Mouse (Mus musculus) limb, embryonic 14.5 days (tissue): Measurements from ENCODE around the gene Kif13a. TPM values are rescaled to one million over a fixed set of nuclear protein-coding genes. Genes with fewer than 3 reads are reported as not detected.

Experiments used
- ATAC-seq: fragments of 200-750 bp; cut with Nextera tagmentation; 2 replicates; pipeline ENCODE4 v1.8.0; 2017; ENCODE audit warnings: low read depth, moderate number of reproducible peaks, moderate TSS enrichment; ENCODE audit not compliant: low FRiP score
- DNase-seq: peaks from one replicate; pipeline ENCODE4 v3.0.0-alpha.2; 2015; ENCODE audit warnings: low spot score
- H3K27ac ChIP-seq: fragments of 300-500 bp; sonication (generic); replicated peaks from 2 replicates; pipeline ENCODE4 v1.5.1; 2014; ENCODE audit warnings: low read depth, mild to moderate bottlenecking, low read length, moderate library complexity, mixed read lengths
- H3K27me3 ChIP-seq: fragments of 300-500 bp; sonication (generic); 2 replicates; pipeline ENCODE4 v1.6.1; 2014; ENCODE audit warnings: low read length, mixed read lengths; ENCODE audit not compliant: control insufficient read depth, insufficient read depth
- H3K36me3 ChIP-seq: fragments of 300-500 bp; sonication (generic); 2 replicates; pipeline ENCODE4 v1.6.1; 2014; ENCODE audit warnings: mild to moderate bottlenecking, low read length, moderate library complexity, mixed read lengths; ENCODE audit not compliant: control insufficient read depth, insufficient read depth
- H3K4me1 ChIP-seq: fragments of 300-500 bp; sonication (generic); 2 replicates; pipeline ENCODE4 v1.6.1; 2014; ENCODE audit warnings: antibody characterized with exemption, low read length, mixed read lengths; ENCODE audit not compliant: control insufficient read depth, insufficient read depth
- H3K4me2 ChIP-seq: fragments of 300-500 bp; sonication (generic); replicated peaks from 2 replicates; pipeline ENCODE4 v1.6.1; 2014; ENCODE audit warnings: low read depth, mild to moderate bottlenecking, low read length, moderate library complexity; ENCODE audit not compliant: severe bottlenecking
- H3K4me3 ChIP-seq: fragments of 300-500 bp; sonication (generic); replicated peaks from 2 replicates; pipeline ENCODE4 v1.5.1; 2014; ENCODE audit warnings: low read length
- H3K9ac ChIP-seq: fragments of 300-500 bp; sonication (generic); 2 replicates; pipeline ENCODE4 v1.6.1; 2014; ENCODE audit warnings: mild to moderate bottlenecking, low read depth, low read length, moderate library complexity; ENCODE audit not compliant: severe bottlenecking
- H3K9me3 ChIP-seq: fragments of 300-500 bp; sonication (generic); 2 replicates; pipeline ENCODE4 v1.6.1; 2016; ENCODE audit warnings: low read length; ENCODE audit not compliant: control insufficient read depth
- POLR2A ChIP-seq: fragments of 200-500 bp; IDR thresholded peaks from 2 replicates; pipeline ENCODE4 v1.8.0; 2012; ENCODE audit warnings: inconsistent platforms, mild to moderate bottlenecking, moderate library complexity, borderline replicate concordance; ENCODE audit not compliant: insufficient read depth, insufficient read length; ENCODE audit errors: extremely low read depth
- WGBS: fragments of 180-500 bp; shearing (Covaris S2); extraction: QIAGEN DNeasy Blood & Tissue Kit; methylation state at CpG from one replicate; pipeline ENCODE4 v1.1.7; 2014; 5-methylcytosine and 5-hydroxymethylcytosine counted together
- polyA plus RNA-seq, 2 experiments: library from polyadenylated mRNA; depleted of rRNA in 1 of 2; stranded (reverse) in 1 of 2; unstranded in 1 of 2; fragments of >200 nt; fragmentation: Nextera tagmentation in 1 of 2; extraction: Ambion mirVana in 1 of 2; gene quantifications; 2 replicates each; pipeline versions ENCODE4 v1.2.1 to v1.2.3; 2012 to 2014

Gene Kif13a
- polyA plus RNA-seq, 2 experiments, result 27.6 to 28.7 TPM

DNA sequence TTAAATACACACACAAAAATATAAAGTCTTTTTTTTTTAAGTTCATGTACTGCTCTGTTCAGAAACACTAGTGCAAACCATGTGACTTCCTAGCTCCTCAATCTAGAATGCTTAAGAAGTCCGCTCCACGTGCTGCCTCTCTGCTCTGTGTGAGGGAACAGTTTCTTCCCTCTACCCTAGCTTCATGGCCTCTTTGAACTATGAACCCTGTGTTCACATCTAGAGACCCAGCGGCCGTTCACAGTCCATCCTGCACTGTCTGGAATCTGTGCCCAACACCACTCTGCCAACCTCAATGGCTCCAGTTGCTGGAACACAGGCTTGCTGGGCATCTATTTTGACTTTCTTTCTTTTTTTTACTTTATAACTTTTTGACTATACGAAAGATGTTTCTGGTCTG, 75.2 kb downstream of the Kif13a start:
- no peak overlapping the region for H3K27ac ChIP-seq
- 91% methylated on average over 5 of the region's 5 CpGs for WGBS
- no peaks in the 10 kb centered on the region; the same call in 1 of the 2 replicates for H3K36me3 ChIP-seq

DNA sequence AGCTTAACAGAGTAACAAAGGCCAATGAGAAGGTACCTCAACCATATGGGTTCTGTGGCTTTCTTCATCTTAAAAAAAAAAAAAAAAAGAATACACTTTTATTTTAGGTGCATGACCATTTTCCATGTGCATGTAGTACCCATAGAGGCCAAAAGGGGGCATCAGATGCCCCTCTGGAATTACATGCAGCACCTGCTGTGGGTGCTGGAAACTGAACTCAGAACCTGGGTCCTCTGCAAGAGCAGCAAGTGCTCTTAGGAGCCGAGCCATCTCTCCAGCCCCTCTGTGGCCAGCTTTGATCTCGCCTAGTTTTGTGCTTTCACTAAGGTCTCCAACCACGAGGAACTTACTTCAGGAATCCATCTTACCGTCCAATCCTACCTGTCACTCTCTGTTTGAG, 77.2 kb downstream of the Kif13a start:
- Histone ChIP-seq H3K9me3 (no peaks in the 10 kb centered on the region), H3K36me3 (no peaks in the 10 kb centered on the region), H3K4me1 (no peaks in the 10 kb centered on the region), H3K4me3 (no peak overlapping the region), H3K27me3 (no peaks in the 10 kb centered on the region), H3K27ac (no peak overlapping the region), H3K9ac (no peak overlapping the region), H3K4me2 (no peak overlapping the region)
- no peak for ATAC-seq
- no peak for TF ChIP-seq POLR2A
- WGBS, result 94% methylated on average over 4 of the region's 4 CpGs
- DNase-seq, result no peak

More for the DNA sequence above, 75.2 kb downstream of the Kif13a start:
- Histone ChIP-seq H3K4me2 (no peak overlapping the region), H3K27me3 (no peaks in the 10 kb centered on the region), H3K9me3 (no peaks in the 10 kb centered on the region), H3K4me3 (no peak overlapping the region), H3K9ac (no peak overlapping the region), H3K4me1 (no peaks in the 10 kb centered on the region)
- no peak for ATAC-seq
- no peak for DNase-seq
- no peak for TF ChIP-seq POLR2A

DNA sequence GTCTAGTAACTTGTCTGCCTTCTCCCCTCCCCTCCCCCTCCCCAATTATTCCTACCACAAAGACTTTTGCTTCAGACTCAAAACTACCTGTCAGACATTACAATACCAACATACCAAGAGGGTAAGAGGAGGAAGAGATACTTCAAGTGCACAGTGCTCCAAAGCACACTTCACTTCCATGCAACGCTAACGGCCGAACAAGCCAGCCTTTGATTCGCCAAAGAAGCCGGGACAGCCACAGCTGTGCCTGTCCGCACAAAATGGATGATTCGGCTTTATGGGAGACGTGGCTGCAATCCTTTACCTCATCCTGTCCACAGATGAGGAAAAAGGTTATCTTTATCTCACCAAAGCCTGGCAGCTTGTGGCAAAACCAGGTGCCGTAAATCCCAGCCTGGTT, 84.2 kb downstream of the Kif13a start:
- TF ChIP-seq POLR2A, result no peak
- H3K9ac ChIP-seq, result no peak overlapping the region
- H3K4me3 ChIP-seq, result no peak overlapping the region
- no peak for ATAC-seq
- H3K4me1 ChIP-seq, result no peaks in the 10 kb centered on the region
- no peaks in the 10 kb centered on the region for H3K27me3 ChIP-seq
- H3K36me3 ChIP-seq, result no peaks in the 10 kb centered on the region
- no peak overlapping the region for H3K27ac ChIP-seq
- H3K9me3 ChIP-seq, result no peaks in the 10 kb centered on the region
- 83% methylated on average over 9 of the region's 9 CpGs for WGBS
- H3K4me2 ChIP-seq, result no peak overlapping the region
- DNase-seq, result no peak

DNA sequence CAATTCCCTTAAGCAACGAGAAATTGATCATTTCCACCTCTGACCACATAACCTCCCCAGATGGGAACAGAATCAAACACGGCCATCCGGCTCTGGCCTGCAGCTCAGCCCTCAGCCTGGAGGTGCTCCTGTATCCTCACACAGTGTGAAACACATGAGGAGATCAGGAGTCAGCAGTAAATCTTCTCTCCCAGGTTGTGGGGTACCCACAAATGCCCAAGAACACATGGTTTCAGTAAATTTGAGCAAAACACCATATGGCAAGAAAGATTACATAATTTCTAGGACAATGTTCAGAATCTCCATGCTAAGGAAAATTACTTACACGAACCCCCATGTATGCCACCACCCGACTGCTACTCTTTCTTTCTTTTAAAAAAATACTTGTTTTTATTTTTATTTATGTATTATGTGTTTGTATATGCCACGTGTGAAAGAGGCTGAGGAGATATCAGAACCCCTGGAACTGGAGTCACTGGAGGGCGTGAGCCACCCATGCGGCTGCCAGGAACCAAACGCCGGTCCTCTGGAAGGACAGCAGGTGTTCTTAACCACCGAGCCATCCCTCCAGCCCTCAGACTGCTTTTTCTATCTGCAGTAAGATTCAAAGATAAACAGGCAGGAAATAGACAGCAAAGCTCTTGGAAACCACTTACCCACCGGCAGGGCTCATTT, 85.0 kb downstream of the Kif13a start:
- Histone ChIP-seq H3K4me2 (no peak overlapping the region), H3K36me3 (no peaks in the 10 kb centered on the region), H3K27ac (no peak overlapping the region), H3K27me3 (no peaks in the 10 kb centered on the region), H3K4me3 (no peak overlapping the region), H3K9me3 (no peaks in the 10 kb centered on the region), H3K4me1 (peaks cover 4% of the 10 kb centered on the region; the same call in 1 of the 2 replicates), H3K9ac (no peak overlapping the region)
- DNase-seq (no peak), ATAC-seq (no peak)
- 74% methylated on average over 12 of the region's 12 CpGs for WGBS
- TF ChIP-seq POLR2A, result no peak

DNA sequence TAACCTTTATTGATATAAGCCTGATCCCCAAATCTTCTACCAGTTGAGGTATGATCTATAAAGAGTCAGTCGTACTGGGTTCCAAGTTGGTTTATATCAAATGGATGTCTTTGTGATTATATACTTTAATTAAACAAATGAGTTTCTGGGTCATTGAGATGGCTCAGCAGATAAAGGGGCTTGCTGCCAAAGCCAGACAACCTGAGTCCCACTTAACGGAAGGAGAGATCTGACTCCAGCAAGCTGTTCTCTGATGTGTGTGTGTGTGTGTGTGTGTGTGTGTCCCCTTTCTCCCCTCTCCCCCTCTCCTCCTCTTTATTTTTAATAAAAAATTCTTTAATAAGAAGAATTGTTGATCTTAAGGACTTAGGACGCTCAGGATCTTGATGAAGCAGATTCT, 86.0 kb downstream of the Kif13a start:
- no peak overlapping the region for H3K27ac ChIP-seq
- no peaks in the 10 kb centered on the region for H3K9me3 ChIP-seq
- DNase-seq (no peak), ATAC-seq (no peak)
- 83% methylated on average over 3 of the region's 3 CpGs for WGBS
- H3K36me3 ChIP-seq, result no peaks in the 10 kb centered on the region
- no peaks in the 10 kb centered on the region for H3K27me3 ChIP-seq
- TF ChIP-seq POLR2A, result no peak
- peaks cover 4% of the 10 kb centered on the region; the same call in 1 of the 2 replicates for H3K4me1 ChIP-seq
- no peak overlapping the region for H3K4me2 ChIP-seq
- no peak overlapping the region for H3K4me3 ChIP-seq
- H3K9ac ChIP-seq, result no peak overlapping the region
